Mouse (Mus musculus): ENCODE data around the gene Wrap73. TPM values are rescaled to one million over a fixed set of nuclear protein-coding genes. Genes with fewer than 3 reads are reported as not detected.

The Wrap73 gene
- total RNA-seq, 1 experiment: 24.9 TPM

- Histone ChIP-seq H3K4me3 (ENCODE audit: insufficient read depth in 1 of 2, low read depth in 1 of 2, low read length in 2 of 2, poor library complexity in 1 of 2, severe bottlenecking in 1 of 2) (no peak overlapping the region), H3K36me3 (ENCODE audit: control insufficient read depth, insufficient read depth, low read length, poor library complexity, severe bottlenecking) (no peaks in the 10 kb centered on the region), H3K4me1 (ENCODE audit: control insufficient read depth in 2 of 2, insufficient read depth in 2 of 2, low read length in 2 of 2, poor library complexity in 1 of 2) (peaks cover 0 to 3% of the 10 kb centered on the region in 2 experiments; a peak in 1 of 4 replicates), H3K9me3 (ENCODE audit: control insufficient read depth, insufficient read depth, low read depth, low read length) (no peaks in the 10 kb centered on the region), H3K27ac (ENCODE audit: insufficient read depth, low read depth, low read length, poor library complexity, severe bottlenecking) (no peak overlapping the region), H3K9ac (ENCODE audit: insufficient read depth, low read depth, low read length, poor library complexity, severe bottlenecking) (no peak overlapping the region)
- TF ChIP-seq MAFK (IDR thresholded peaks at IDR 0.05; ENCODE audit: insufficient read depth, low read depth, low read length) (no peak), CHD2 (IDR thresholded peaks at IDR 0.05; ENCODE audit: low read depth, low read length) (no peak), ZC3H11A (IDR thresholded peaks at IDR 0.05; ENCODE audit: borderline replicate concordance, low read depth, low read length) (no peak), ZNF384 (IDR thresholded peaks at IDR 0.05; ENCODE audit: low read depth, low read length) (no peak), HCFC1 (IDR thresholded peaks at IDR 0.05; ENCODE audit: borderline replicate concordance, insufficient read depth, low read length) (no peak)
- in situ Hi-C loops (cut with MboI; ENCODE audit: low sequenced_read_pairs in 2 of 2, unreplicated experiment in 2 of 2): no loop called here
- no peak for DNase-seq (ENCODE audit: low read depth, low spot score)
Observed at GRCm38 (mm10) chr4:154109216-154109849, 32.8 kb upstream of the Wrap73 start.

GRCm38 (mm10) chr4:154109850-154110243, 32.3 kb upstream of the Wrap73 start:
- no peaks in the 10 kb centered on the region for H3K36me3 ChIP-seq (ENCODE audit: control insufficient read depth, insufficient read depth, low read length, poor library complexity, severe bottlenecking)
- TF ChIP-seq CHD2 (IDR thresholded peaks at IDR 0.05; ENCODE audit: low read depth, low read length): no peak
- TF ChIP-seq MAFK (IDR thresholded peaks at IDR 0.05; ENCODE audit: insufficient read depth, low read depth, low read length): no peak
- TF ChIP-seq ZNF384 (IDR thresholded peaks at IDR 0.05; ENCODE audit: low read depth, low read length): no peak
- TF ChIP-seq ZC3H11A (IDR thresholded peaks at IDR 0.05; ENCODE audit: borderline replicate concordance, low read depth, low read length): no peak
- TF ChIP-seq HCFC1 (IDR thresholded peaks at IDR 0.05; ENCODE audit: borderline replicate concordance, insufficient read depth, low read length): no peak
- H3K9me3 ChIP-seq (ENCODE audit: control insufficient read depth, insufficient read depth, low read depth, low read length): no peaks in the 10 kb centered on the region
- in situ Hi-C loops (cut with MboI; ENCODE audit: low sequenced_read_pairs in 2 of 2, unreplicated experiment in 2 of 2): no loop called here
- H3K4me1 ChIP-seq (ENCODE audit: control insufficient read depth in 2 of 2, insufficient read depth in 2 of 2, low read length in 2 of 2, poor library complexity in 1 of 2): peaks cover 0 to 3% of the 10 kb centered on the region in 2 experiments; a peak in 1 of 4 replicates
- no peak for DNase-seq (ENCODE audit: low read depth, low spot score)
- no peak overlapping the region for H3K27ac ChIP-seq (ENCODE audit: insufficient read depth, low read depth, low read length, poor library complexity, severe bottlenecking)
- no peak overlapping the region for H3K4me3 ChIP-seq (ENCODE audit: insufficient read depth in 1 of 2, low read depth in 1 of 2, low read length in 2 of 2, poor library complexity in 1 of 2, severe bottlenecking in 1 of 2)
- H3K9ac ChIP-seq (ENCODE audit: insufficient read depth, low read depth, low read length, poor library complexity, severe bottlenecking): no peak overlapping the region

- no peak overlapping the region for H3K4me3 ChIP-seq (ENCODE audit: insufficient read depth in 1 of 2, low read depth in 1 of 2, low read length in 2 of 2, poor library complexity in 1 of 2, severe bottlenecking in 1 of 2)
- TF ChIP-seq ZC3H11A (IDR thresholded peaks at IDR 0.05; ENCODE audit: borderline replicate concordance, low read depth, low read length) (no peak), ZNF384 (IDR thresholded peaks at IDR 0.05; ENCODE audit: low read depth, low read length) (no peak), MAFK (IDR thresholded peaks at IDR 0.05; ENCODE audit: insufficient read depth, low read depth, low read length) (no peak), CHD2 (IDR thresholded peaks at IDR 0.05; ENCODE audit: low read depth, low read length) (no peak), HCFC1 (IDR thresholded peaks at IDR 0.05; ENCODE audit: borderline replicate concordance, insufficient read depth, low read length) (no peak)
- H3K4me1 ChIP-seq (ENCODE audit: control insufficient read depth in 2 of 2, insufficient read depth in 2 of 2, low read length in 2 of 2, poor library complexity in 1 of 2): no peaks in the 10 kb centered on the region
- H3K36me3 ChIP-seq (ENCODE audit: control insufficient read depth, insufficient read depth, low read length, poor library complexity, severe bottlenecking): no peaks in the 10 kb centered on the region
- in situ Hi-C loops (cut with MboI; ENCODE audit: low sequenced_read_pairs in 2 of 2, unreplicated experiment in 2 of 2): no loop called here
- no peak for DNase-seq (ENCODE audit: low read depth, low spot score)
- H3K27ac ChIP-seq (ENCODE audit: insufficient read depth, low read depth, low read length, poor library complexity, severe bottlenecking): no peak overlapping the region
- no peaks in the 10 kb centered on the region for H3K9me3 ChIP-seq (ENCODE audit: control insufficient read depth, insufficient read depth, low read depth, low read length)
- no peak overlapping the region for H3K9ac ChIP-seq (ENCODE audit: insufficient read depth, low read depth, low read length, poor library complexity, severe bottlenecking)
Observed at GRCm38 (mm10) chr4:154116421-154116820, 25.8 kb upstream of the Wrap73 start.

GRCm38 (mm10) chr4:154118782-154119181, 23.4 kb upstream of the Wrap73 start:
- in situ Hi-C loops (cut with MboI; ENCODE audit: low sequenced_read_pairs in 2 of 2, unreplicated experiment in 2 of 2): no loop called here
- Histone ChIP-seq H3K4me1 (ENCODE audit: control insufficient read depth in 2 of 2, insufficient read depth in 2 of 2, low read length in 2 of 2, poor library complexity in 1 of 2) (no peaks in the 10 kb centered on the region), H3K9me3 (ENCODE audit: control insufficient read depth, insufficient read depth, low read depth, low read length) (no peaks in the 10 kb centered on the region), H3K36me3 (ENCODE audit: control insufficient read depth, insufficient read depth, low read length, poor library complexity, severe bottlenecking) (no peaks in the 10 kb centered on the region), H3K27ac (ENCODE audit: insufficient read depth, low read depth, low read length, poor library complexity, severe bottlenecking) (no peak overlapping the region), H3K4me3 (ENCODE audit: insufficient read depth in 1 of 2, low read depth in 1 of 2, low read length in 2 of 2, poor library complexity in 1 of 2, severe bottlenecking in 1 of 2) (no peak overlapping the region), H3K9ac (ENCODE audit: insufficient read depth, low read depth, low read length, poor library complexity, severe bottlenecking) (no peak overlapping the region)
- no peak for TF ChIP-seq ZNF384 (IDR thresholded peaks at IDR 0.05; ENCODE audit: low read depth, low read length)
- no peak for TF ChIP-seq HCFC1 (IDR thresholded peaks at IDR 0.05; ENCODE audit: borderline replicate concordance, insufficient read depth, low read length)
- TF ChIP-seq CHD2 (IDR thresholded peaks at IDR 0.05; ENCODE audit: low read depth, low read length): no peak
- no peak for TF ChIP-seq ZC3H11A (IDR thresholded peaks at IDR 0.05; ENCODE audit: borderline replicate concordance, low read depth, low read length)
- TF ChIP-seq MAFK (IDR thresholded peaks at IDR 0.05; ENCODE audit: insufficient read depth, low read depth, low read length): no peak
- no peak for DNase-seq (ENCODE audit: low read depth, low spot score)

Data from ES-E14 (cell line).